Mouse (Mus musculus) spleen, postnatal 4 days (tissue): ENCODE data around the gene Itga2.

ENCODE experiments used
- DNase-seq, 2 experiments: peaks; one replicate each; pipeline ENCODE4 v3.0.0; 2022; ENCODE audit warnings: low spot score in 2 of 2

Gene Itga2

GRCm38 (mm10) chr13:114878667-114879066, 53.2 kb downstream of the Itga2 start:
- DNase-seq, result no peak

DNA sequence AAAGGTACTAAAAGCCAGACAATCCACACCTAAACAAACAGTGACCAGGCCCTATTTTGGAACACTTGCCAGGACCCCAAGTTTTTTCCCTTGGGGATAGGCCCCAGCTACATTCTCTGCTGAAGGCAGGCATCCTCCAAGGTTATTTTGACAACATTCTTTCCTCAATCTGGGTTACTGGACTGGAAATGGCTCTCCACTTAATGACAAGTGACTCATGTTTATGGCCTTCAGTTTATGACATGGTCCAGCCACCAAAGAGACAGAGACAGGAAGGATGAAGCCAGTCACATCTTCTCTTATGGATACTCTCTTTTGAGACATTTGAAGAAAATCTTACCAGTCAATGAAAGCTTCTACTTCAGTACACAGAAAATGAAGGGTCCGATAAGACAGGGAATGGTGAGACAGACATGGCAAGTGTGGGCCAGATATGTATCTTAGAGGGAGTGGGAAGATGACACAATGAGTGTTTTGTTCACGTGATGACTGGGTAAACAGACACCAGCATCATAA, 55.8 kb downstream of the Itga2 start:
- DNase-seq, result no peak

DNA sequence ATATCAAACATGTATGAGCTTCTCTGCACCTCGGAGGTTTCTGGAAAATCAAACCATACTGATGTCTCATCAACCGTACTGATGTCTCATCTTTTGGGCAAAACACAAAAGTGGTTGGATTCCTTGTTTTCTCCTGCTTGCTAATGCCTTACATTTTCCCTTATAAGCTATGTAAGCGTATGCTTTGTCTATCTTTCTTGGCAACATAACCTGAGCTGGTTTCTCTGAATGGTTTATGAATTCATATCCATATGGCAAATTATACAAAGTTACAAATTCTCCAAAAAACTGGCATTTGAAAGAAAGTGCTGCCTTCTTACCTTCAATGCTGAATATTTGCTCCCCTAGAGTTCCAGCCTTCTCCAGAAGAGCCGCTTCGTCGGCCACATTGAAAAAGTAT, 57.2 kb downstream of the Itga2 start:
- no peak for DNase-seq

GRCm38 (mm10) chr13:114857525-114857924, 74.4 kb downstream of the Itga2 start:
- DNase-seq, result no peak

GRCm38 (mm10) chr13:114856269-114856627, 75.7 kb downstream of the Itga2 start:
- DNase-seq, result no peak

GRCm38 (mm10) chr13:114855573-114856268, 76.2 kb downstream of the Itga2 start:
- no peak for DNase-seq

GRCm38 (mm10) chr13:114854428-114854827, 77.5 kb downstream of the Itga2 start:
- no peak for DNase-seq

DNA sequence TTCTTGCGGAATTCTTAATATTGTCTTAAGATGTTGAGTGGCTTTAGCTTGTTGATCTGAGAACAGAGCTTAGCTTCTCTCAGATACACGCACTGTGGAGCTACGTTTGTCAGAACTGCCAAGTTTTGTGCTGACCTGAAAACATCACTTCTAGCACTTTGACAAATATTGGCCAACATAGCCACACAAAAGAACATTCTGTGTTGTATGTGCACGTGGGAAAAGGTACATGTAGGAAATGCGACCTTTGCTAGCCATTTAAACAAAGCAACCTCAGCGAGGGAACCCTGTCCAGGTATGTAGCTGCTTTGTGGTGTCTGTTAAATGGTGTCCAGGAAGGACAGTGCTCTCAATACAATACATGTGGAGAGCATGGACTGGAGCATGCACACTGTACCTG, 77.9 kb downstream of the Itga2 start:
- DNase-seq, result no peak

GRCm38 (mm10) chr13:114853152-114853551, 78.7 kb downstream of the Itga2 start:
- no peak for DNase-seq

DNA sequence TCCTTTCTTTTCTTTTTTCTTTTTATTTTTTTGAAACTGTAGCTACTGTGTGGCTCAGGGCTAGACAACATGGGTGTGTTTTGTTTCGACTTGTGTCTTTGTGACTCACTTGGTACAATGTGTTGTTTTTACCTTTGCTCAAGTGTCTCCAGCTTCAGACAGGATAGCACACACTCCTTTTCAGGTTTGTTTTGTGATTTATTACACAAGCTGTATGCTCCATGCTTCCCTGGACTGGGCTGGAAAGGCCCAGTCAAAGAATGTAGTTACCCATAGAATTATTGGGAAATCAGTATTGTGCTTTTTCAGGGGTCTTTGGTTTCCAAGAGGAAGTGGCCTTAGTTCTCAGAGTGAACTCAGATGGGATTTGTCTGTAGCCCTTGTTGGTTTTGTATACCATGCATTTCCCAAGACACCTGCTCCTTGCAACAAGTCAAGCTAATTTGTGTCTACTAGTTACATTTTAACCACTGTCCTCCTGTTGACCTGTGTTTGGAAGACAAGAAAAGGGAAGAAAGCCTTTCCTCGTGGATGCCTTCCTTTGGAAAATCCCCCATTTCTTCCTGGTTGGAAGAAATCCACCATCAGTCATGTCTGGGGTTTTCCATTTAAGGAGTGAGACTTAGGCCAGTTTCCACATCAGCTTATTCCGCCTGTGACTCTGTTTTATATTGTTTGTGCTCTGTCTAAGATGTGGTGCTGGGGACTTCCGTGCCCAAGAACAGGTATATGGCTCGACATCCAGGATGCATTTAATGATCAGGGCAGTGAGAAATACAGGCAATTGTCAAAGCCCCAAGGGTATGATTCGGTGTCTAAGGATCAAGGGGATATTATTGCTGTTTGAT, 79.4 kb downstream of the Itga2 start:
- no peak for DNase-seq

GRCm38 (mm10) chr13:114848945-114849344, 83.0 kb downstream of the Itga2 start:
- no peak for DNase-seq

- no peak for DNase-seq
Observed at GRCm38 (mm10) chr13:114845804-114846203, 86.1 kb downstream of the Itga2 start.

DNA sequence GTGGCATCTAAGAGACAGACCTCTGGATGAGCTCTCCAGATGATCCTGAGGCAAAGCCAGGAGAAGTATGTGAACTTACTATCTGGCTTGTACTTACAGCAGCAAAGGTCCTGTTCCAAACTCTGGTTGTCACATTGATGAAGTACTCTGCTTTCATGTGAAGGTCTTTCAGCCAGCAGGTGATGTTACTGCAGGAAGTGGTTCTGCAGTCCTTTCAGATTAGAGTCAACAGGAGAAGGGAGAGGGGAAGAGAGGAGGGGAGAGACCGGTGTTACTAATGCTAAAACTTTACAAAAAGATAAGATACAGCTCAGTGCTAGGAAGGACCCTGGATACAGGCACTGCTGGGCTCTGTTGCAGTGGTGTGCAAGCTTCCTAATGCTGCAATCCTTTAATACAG, 88.6 kb downstream of the Itga2 start:
- no peak for DNase-seq

DNA sequence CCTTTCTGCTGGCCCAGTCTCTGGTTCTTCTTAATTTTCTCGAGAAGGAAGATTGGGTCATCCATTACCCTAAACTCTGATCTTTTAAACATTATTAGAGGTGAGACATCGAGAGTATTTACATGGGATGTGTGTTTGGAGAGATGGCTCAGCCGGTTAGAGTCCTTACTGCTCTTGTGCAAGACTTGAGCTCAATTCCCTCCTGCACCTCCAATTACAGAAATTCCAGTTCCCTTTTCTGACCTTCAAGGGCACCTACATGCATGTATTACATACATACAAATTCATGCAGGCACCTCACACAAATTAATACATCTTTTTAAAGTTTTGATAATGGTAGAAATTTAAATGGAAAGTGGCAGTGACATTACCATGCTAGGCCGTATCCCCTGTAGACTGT, 91.4 kb downstream of the Itga2 start:
- DNase-seq, result no peak

GRCm38 (mm10) chr13:114839098-114839497, 92.8 kb downstream of the Itga2 start:
- DNase-seq, result no peak

GRCm38 (mm10) chr13:114838535-114838990, 93.3 kb downstream of the Itga2 start:
- peak in 1 of 2 experiments; percentile 28 for DNase-seq

GRCm38 (mm10) chr13:114837061-114837460, 94.8 kb downstream of the Itga2 start:
- DNase-seq, result no peak

DNA sequence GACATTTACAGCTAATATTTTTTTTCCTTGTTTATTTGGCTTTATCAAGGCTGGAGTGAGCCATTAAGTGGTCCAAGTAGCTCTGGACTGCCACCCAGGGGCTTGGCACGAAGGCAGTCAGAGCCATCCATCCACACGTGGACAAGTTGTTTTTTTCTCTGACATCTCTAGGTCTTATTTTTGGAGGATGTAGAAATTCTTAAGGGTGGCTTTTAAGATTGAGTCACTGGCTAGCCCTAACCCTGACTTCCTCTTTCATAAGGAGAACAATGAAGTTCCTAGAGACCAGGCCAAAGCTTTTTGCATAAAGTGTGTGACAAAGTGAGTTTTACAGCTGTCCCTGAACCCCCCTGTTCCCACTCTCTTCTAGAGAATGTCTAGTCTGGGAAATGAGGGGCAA, 97.3 kb downstream of the Itga2 start:
- no peak for DNase-seq

GRCm38 (mm10) chr13:114833351-114833750, 98.5 kb downstream of the Itga2 start:
- no peak for DNase-seq

DNA sequence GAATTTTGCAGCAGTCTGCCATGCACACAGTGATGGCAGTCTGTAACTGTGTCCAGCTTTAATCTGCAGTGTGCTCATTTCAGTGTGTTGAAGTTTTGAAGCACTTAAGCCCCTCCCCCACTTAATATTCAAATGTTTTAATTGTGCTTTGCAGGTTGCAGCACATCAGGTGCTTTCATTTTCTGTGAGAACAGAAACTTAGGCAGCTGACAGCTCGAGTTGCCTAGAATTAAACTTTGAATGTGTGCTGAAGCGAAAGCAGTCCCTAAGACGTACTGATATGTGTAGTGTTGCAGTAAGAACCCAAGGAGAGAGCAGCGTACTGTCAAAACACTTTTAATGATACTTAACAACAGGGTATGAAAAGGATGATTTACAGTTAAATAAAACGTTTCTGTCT, 99.1 kb downstream of the Itga2 start:
- DNase-seq, result no peak

GRCm38 (mm10) chr13:114831367-114831833, 100.5 kb downstream of the Itga2 start:
- DNase-seq, result no peak

DNA sequence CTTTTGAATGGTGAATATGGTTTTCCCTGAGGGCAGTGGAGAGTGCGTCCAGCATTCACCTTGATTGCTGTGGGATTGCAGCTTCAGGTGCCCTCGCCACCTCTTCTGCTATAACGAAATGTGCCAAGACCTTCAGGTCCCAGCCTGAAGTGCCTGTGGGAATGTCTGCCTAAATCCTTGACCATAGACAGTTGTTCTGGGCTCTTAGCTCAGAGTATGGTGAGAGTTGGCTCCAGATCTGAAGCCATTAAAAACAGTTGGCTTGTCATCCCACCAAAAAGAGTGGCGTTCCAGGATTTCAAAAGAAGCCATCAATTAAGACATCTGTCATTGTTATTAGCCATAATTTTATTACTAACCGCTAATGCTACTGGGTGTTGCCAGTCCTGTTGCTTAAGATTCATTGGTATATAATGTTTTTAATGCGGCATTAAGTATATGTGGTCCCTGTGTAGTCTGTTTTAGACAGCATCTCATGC, 106.5 kb downstream of the Itga2 start:
- DNase-seq, result no peak

GRCm38 (mm10) chr13:114822871-114823270, 109.0 kb downstream of the Itga2 start:
- no peak for DNase-seq
